Mouse (Mus musculus): ENCODE measurements at regions not wholly inside any gene's neighbourhood (a gene's known extent, or its start where the extent isn't known, plus 50 kb on each side); places are given as distances from the start of the nearest gene placed in this dataset.
"Not testable (repeated sequence)": the region's sequence is repeated elsewhere in the genome, so short reads cannot be mapped to it uniquely, and the experiment has no call there.

- DNase-seq (ENCODE audit: low spot score) (no peak), ATAC-seq (ENCODE audit: low FRiP score) (no peak)
- no peaks in the 10 kb centered on the region for H3K4me1 ChIP-seq (replicated peaks; ENCODE audit: control insufficient read depth, insufficient read depth, low read length)
- no peak overlapping the region for H3K27ac ChIP-seq
- H3K27me3 ChIP-seq (ENCODE audit: control insufficient read depth, insufficient read depth, low read length): no peaks in the 10 kb centered on the region
- H3K9ac ChIP-seq: no peak overlapping the region
- 94% methylated on average over 2 of the region's 2 CpGs for WGBS
- no peak overlapping the region for H3K4me2 ChIP-seq (replicated peaks)
- no peaks in the 10 kb centered on the region for H3K9me3 ChIP-seq (ENCODE audit: control insufficient read depth, low read length)
- H3K36me3 ChIP-seq (replicated peaks; ENCODE audit: control insufficient read depth, insufficient read depth): no peaks in the 10 kb centered on the region
- H3K4me3 ChIP-seq (replicated peaks; ENCODE audit: low read length): no peak overlapping the region
Measured at GRCm38 (mm10) chr12:113322173-113322572, 136.4 kb downstream of the Tmem121 start.

DNA sequence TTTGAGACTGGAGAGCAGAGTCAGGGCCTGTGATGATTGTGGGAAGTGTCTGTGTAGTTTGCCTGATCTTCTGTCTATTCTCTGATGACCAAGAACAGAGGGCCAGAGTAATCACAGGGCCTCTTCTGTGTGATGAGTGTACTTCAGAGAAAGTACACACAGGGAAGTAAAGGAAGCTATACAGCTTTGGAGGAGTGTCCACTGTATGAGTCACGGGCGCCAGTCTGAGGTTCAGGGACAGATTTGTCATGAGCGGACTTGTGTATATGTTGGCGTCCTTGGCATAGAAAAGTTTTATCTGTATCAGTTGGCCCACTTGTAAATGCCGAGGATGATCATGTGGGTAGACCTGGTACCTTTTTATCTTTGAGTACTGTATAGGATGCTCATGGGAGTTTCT lies 142.1 kb downstream of the Tmem121 start:
- Histone ChIP-seq H3K27me3 (ENCODE audit: control insufficient read depth, insufficient read depth, low read length) (no peaks in the 10 kb centered on the region), H3K36me3 (replicated peaks; ENCODE audit: control insufficient read depth, insufficient read depth) (no peaks in the 10 kb centered on the region), H3K4me2 (replicated peaks) (no peak overlapping the region), H3K4me1 (replicated peaks; ENCODE audit: control insufficient read depth, insufficient read depth, low read length) (no peaks in the 10 kb centered on the region), H3K4me3 (replicated peaks; ENCODE audit: low read length) (no peak overlapping the region), H3K27ac (no peak overlapping the region), H3K9ac (no peak overlapping the region), H3K9me3 (ENCODE audit: control insufficient read depth, low read length) (no peaks in the 10 kb centered on the region)
- ATAC-seq (ENCODE audit: low FRiP score) (no peak), DNase-seq (ENCODE audit: low spot score) (no peak)
- WGBS: 97% methylated on average over 5 of the region's 5 CpGs

DNA sequence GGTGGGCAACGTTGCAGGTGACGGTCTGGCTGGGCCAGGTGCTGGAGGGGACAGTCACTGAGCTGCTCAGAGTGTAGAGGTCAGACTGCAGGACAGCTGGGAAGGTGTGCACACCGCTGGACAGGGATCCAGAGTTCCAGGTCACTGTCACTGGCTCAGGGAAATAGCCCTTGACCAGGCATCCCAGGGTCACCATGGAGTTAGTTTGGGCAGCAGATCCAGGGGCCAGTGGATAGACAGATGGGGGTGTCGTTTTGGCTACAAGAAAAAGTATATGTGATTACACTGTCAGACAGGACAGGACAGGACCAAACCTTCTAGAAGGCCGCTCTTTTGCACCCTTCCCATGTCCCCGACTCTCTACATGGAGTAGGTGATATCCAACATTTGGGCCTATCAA lies 144.5 kb downstream of the Tmem121 start:
- no peak overlapping the region for H3K27ac ChIP-seq
- WGBS: 92% methylated on average over 6 of the region's 6 CpGs
- no peak for ATAC-seq (ENCODE audit: low FRiP score)

GRCm38 (mm10) chr12:113332226-113332625 lies 146.5 kb downstream of the Tmem121 start:
- H3K4me1 ChIP-seq (replicated peaks; ENCODE audit: control insufficient read depth, insufficient read depth, low read length): no peaks in the 10 kb centered on the region
- H3K27ac ChIP-seq: no peak overlapping the region
- no peak overlapping the region for H3K4me3 ChIP-seq (replicated peaks; ENCODE audit: low read length)
- H3K9me3 ChIP-seq (ENCODE audit: control insufficient read depth, low read length): no peaks in the 10 kb centered on the region
- 83% methylated on average over 3 of the region's 3 CpGs for WGBS
- no peak for ATAC-seq (ENCODE audit: low FRiP score)
- no peaks in the 10 kb centered on the region for H3K36me3 ChIP-seq (replicated peaks; ENCODE audit: control insufficient read depth, insufficient read depth)
- H3K9ac ChIP-seq: no peak overlapping the region
- no peak overlapping the region for H3K4me2 ChIP-seq (replicated peaks)
- no peak for DNase-seq (ENCODE audit: low spot score)
- H3K27me3 ChIP-seq (ENCODE audit: control insufficient read depth, insufficient read depth, low read length): no peaks in the 10 kb centered on the region

More for the DNA sequence above, 144.5 kb downstream of the Tmem121 start:
- H3K9ac ChIP-seq: no peak overlapping the region
- no peak overlapping the region for H3K4me2 ChIP-seq (replicated peaks)
- no peak overlapping the region for H3K4me3 ChIP-seq (replicated peaks; ENCODE audit: low read length)
- H3K27me3 ChIP-seq (ENCODE audit: control insufficient read depth, insufficient read depth, low read length): no peaks in the 10 kb centered on the region
- H3K36me3 ChIP-seq (replicated peaks; ENCODE audit: control insufficient read depth, insufficient read depth): no peaks in the 10 kb centered on the region
- DNase-seq (ENCODE audit: low spot score): no peak
- no peaks in the 10 kb centered on the region for H3K4me1 ChIP-seq (replicated peaks; ENCODE audit: control insufficient read depth, insufficient read depth, low read length)
- no peaks in the 10 kb centered on the region for H3K9me3 ChIP-seq (ENCODE audit: control insufficient read depth, low read length)

GRCm38 (mm10) chr12:113333399-113333798 lies 147.7 kb downstream of the Tmem121 start:
- Histone ChIP-seq H3K4me3 (replicated peaks; ENCODE audit: low read length) (no peak overlapping the region), H3K27me3 (ENCODE audit: control insufficient read depth, insufficient read depth, low read length) (no peaks in the 10 kb centered on the region), H3K36me3 (replicated peaks; ENCODE audit: control insufficient read depth, insufficient read depth) (no peaks in the 10 kb centered on the region), H3K4me1 (replicated peaks; ENCODE audit: control insufficient read depth, insufficient read depth, low read length) (no peaks in the 10 kb centered on the region), H3K9ac (no peak overlapping the region), H3K27ac (no peak overlapping the region), H3K9me3 (ENCODE audit: control insufficient read depth, low read length) (no peaks in the 10 kb centered on the region), H3K4me2 (replicated peaks) (no peak overlapping the region)
- DNase-seq (ENCODE audit: low spot score) (no peak), ATAC-seq (ENCODE audit: low FRiP score) (no peak)

- H3K9me3 ChIP-seq (ENCODE audit: control insufficient read depth, low read length); H3K4me2 ChIP-seq (replicated peaks); ATAC-seq (ENCODE audit: low FRiP score); H3K4me3 ChIP-seq (replicated peaks; ENCODE audit: low read length); DNase-seq (ENCODE audit: low spot score); H3K9ac ChIP-seq; H3K27ac ChIP-seq; H3K27me3 ChIP-seq (ENCODE audit: control insufficient read depth, insufficient read depth, low read length); H3K4me1 ChIP-seq (replicated peaks; ENCODE audit: control insufficient read depth, insufficient read depth, low read length); H3K36me3 ChIP-seq (replicated peaks; ENCODE audit: control insufficient read depth, insufficient read depth): not testable (repeated sequence)
- 88% methylated on average over 3 of the region's 3 CpGs for WGBS
Measured at GRCm38 (mm10) chr12:113333853-113334252, 148.1 kb downstream of the Tmem121 start.

DNA sequence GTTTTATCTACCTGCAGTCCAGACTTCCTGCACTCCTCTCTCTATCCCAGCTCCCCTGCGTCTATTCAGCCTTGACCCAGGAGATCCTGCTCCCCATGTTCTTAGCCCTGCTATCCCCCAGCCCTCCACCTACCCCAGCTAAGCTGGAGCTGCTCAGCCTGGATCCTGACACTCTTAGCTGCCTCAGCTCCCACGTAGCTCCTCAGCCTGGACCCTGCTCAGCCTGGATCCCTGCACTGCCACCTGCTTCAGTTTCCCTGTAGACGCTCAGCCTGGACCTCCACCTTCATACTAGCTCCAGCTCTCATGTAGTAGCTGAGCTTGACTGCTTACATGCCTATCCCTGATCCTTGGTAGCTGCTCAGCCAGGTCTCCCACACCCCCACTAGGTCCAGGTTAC lies 151.5 kb downstream of the Tmem121 start:
- Histone ChIP-seq H3K27ac (no peak overlapping the region), H3K27me3 (ENCODE audit: control insufficient read depth, insufficient read depth, low read length) (no peaks in the 10 kb centered on the region), H3K36me3 (replicated peaks; ENCODE audit: control insufficient read depth, insufficient read depth) (no peaks in the 10 kb centered on the region), H3K4me1 (replicated peaks; ENCODE audit: control insufficient read depth, insufficient read depth, low read length) (no peaks in the 10 kb centered on the region), H3K9me3 (ENCODE audit: control insufficient read depth, low read length) (no peaks in the 10 kb centered on the region), H3K4me3 (replicated peaks; ENCODE audit: low read length) (no peak overlapping the region), H3K4me2 (replicated peaks) (no peak overlapping the region), H3K9ac (no peak overlapping the region)
- ATAC-seq (ENCODE audit: low FRiP score) (no peak), DNase-seq (ENCODE audit: low spot score) (no peak)
- WGBS: 62% methylated on average over 3 of the region's 3 CpGs

GRCm38 (mm10) chr12:113338891-113339290 lies 150.4 kb upstream of the Adam6b start:
- H3K4me1 ChIP-seq (replicated peaks; ENCODE audit: control insufficient read depth, insufficient read depth, low read length): no peaks in the 10 kb centered on the region
- no peak overlapping the region for H3K27ac ChIP-seq
- no peaks in the 10 kb centered on the region for H3K27me3 ChIP-seq (ENCODE audit: control insufficient read depth, insufficient read depth, low read length)
- no peaks in the 10 kb centered on the region for H3K9me3 ChIP-seq (ENCODE audit: control insufficient read depth, low read length)
- H3K4me3 ChIP-seq (replicated peaks; ENCODE audit: low read length): no peak overlapping the region
- no peaks in the 10 kb centered on the region for H3K36me3 ChIP-seq (replicated peaks; ENCODE audit: control insufficient read depth, insufficient read depth)
- ATAC-seq (ENCODE audit: low FRiP score) (no peak), DNase-seq (ENCODE audit: low spot score) (no peak)
- WGBS: 64% methylated on average over 7 of the region's 7 CpGs
- H3K9ac ChIP-seq: no peak overlapping the region
- no peak overlapping the region for H3K4me2 ChIP-seq (replicated peaks)

GRCm38 (mm10) chr12:113341046-113341445 lies 148.3 kb upstream of the Adam6b start:
- Histone ChIP-seq H3K4me1 (replicated peaks; ENCODE audit: control insufficient read depth, insufficient read depth, low read length) (no peaks in the 10 kb centered on the region), H3K36me3 (replicated peaks; ENCODE audit: control insufficient read depth, insufficient read depth) (no peaks in the 10 kb centered on the region), H3K4me2 (replicated peaks) (no peak overlapping the region), H3K9me3 (ENCODE audit: control insufficient read depth, low read length) (no peaks in the 10 kb centered on the region), H3K9ac (no peak overlapping the region), H3K27me3 (ENCODE audit: control insufficient read depth, insufficient read depth, low read length) (no peaks in the 10 kb centered on the region), H3K4me3 (replicated peaks; ENCODE audit: low read length) (no peak overlapping the region), H3K27ac (no peak overlapping the region)
- no peak for DNase-seq (ENCODE audit: low spot score)
- WGBS: 66% methylated on average over 3 of the region's 3 CpGs
- ATAC-seq (ENCODE audit: low FRiP score): no peak

- 74% methylated on average over 2 of the region's 2 CpGs for WGBS
Measured at GRCm38 (mm10) chr12:113355132-113355531, 134.2 kb upstream of the Adam6b start.

More at GRCm38 (mm10) chr12:113355132-113355531, 134.2 kb upstream of the Adam6b start:
- no peaks in the 10 kb centered on the region for H3K4me1 ChIP-seq (replicated peaks; ENCODE audit: control insufficient read depth, insufficient read depth, low read length)
- ATAC-seq (ENCODE audit: low FRiP score) (no peak), DNase-seq (ENCODE audit: low spot score) (no peak)
- H3K9me3 ChIP-seq (ENCODE audit: control insufficient read depth, low read length): no peaks in the 10 kb centered on the region
- H3K4me3 ChIP-seq (replicated peaks; ENCODE audit: low read length): no peak overlapping the region
- no peak overlapping the region for H3K4me2 ChIP-seq (replicated peaks)
- H3K9ac ChIP-seq: no peak overlapping the region
- no peak overlapping the region for H3K27ac ChIP-seq
- no peaks in the 10 kb centered on the region for H3K27me3 ChIP-seq (ENCODE audit: control insufficient read depth, insufficient read depth, low read length)
- H3K36me3 ChIP-seq (replicated peaks; ENCODE audit: control insufficient read depth, insufficient read depth): no peaks in the 10 kb centered on the region

Data from hindbrain, embryonic 14.5 days (tissue).